Mouse (Mus musculus) lung, postnatal 14 days (tissue): Measurements from ENCODE around the gene Cep135.

Experiments
- DNase-seq: peaks from one replicate; pipeline ENCODE4 v3.0.0; 2021

Cep135 gene

DNA sequence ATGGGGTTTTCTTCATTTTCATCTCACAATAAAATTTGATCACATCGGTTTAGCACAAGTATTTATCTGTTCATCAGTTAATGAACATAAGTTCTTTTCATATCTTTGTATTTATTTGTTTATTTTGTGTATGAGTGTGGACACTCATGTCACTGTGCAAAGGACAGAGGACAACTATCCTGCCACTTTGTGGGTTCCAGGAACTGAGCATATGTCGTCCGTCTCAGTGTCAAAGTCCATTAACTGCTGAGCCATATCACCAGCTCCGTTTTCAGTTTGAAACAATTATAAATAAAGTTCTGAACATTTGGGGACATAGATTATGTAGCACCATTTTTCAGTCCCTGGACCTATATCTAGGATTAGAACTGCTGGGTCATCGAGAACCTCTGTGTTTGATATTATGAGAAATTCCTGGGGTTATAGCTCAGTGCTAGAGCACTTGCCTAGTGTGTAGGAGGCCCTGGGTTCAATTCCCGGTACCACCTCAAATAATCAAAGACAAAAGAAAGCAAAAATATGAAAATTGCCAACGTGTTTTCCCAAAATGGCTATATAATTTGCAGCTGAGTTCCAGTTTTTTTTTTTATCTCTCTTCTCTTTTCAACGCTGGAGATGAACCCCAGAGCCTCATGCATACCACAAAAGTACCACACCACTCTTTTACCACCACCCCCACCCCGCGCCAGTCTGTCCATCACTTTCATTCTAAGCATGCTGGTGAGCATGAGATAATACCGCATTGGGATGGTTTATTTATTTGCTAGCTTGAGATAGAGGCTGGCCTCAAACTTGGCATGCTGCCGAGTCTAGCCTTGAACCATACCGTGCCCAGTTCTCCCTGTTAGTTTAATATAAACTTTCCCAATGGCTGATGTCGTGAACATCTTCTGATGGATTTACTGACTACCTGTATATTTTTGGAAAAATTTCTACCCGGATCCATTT is 96.4 kb downstream of the Cep135 start:
- no peak for DNase-seq

DNA sequence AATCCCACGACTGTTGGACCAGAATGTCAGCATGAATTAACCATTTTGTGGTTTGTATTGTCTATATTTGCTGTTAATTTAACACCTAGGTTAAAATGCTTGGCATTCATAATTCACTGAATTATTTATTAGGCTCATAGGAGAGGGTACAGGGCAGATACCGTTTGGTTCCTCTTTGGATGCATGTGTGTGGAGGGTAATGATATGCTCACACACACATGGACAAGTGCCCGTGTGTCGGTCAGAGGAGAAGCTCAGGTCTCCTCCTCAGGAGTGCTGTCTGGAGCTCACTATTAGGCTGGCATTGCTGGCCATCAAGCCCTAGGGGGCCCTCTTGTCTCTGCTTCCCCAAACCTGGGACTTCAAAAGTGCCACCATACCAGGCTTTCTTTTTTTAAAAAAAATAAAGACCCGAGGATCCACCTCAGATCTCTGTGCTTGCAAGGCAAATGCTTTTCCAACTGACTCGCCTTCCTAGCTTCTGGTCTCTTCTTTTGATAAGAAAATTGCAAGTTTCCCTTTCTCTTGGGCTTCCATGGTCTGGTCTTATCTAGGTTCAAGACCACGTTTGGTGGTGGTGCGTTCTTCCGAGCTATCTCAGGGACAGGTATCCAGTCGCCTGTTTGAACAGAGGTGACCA is 99.6 kb downstream of the Cep135 start:
- DNase-seq = no peak

DNA sequence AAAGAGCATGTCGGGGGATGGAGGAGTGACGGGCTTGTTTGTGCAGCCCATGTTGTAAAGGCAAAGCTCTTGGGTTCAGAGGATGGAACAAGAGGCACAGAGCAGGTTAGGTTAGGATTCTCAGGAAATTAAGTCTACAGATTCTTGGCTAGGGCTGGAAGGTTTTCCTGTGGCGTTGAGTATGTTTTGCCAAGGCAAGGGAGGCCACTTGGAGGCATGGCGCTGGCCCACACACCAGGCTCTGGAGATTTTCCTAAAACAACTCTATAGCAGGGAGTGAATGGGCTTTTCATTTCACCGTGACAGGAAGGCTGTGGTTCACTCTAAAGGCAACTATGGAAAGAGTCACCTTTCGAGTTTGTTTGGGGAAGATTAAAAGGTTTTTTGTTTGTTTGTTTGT is 100.1 kb downstream of the Cep135 start:
- DNase-seq = no peak

DNA sequence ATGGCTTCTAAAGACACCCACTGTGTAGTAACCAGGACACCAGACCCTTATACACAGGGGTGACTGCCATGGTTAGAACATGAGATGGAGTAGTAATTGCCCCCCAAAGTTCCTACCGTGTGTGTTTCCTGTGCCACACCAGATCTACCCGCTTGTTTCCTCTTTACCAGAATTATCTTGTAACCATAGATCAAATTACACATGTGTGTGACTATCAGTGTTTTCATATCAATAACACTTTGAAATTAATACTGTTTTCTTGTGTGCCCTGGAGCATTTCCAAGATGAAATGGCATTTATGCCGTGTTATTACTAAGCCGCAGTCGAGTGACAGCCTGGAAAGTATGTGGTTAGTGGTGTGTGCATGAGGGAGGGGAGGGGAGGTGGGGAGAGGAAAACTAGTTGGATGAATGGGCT is 101.7 kb downstream of the Cep135 start:
- DNase-seq = no peak

DNA sequence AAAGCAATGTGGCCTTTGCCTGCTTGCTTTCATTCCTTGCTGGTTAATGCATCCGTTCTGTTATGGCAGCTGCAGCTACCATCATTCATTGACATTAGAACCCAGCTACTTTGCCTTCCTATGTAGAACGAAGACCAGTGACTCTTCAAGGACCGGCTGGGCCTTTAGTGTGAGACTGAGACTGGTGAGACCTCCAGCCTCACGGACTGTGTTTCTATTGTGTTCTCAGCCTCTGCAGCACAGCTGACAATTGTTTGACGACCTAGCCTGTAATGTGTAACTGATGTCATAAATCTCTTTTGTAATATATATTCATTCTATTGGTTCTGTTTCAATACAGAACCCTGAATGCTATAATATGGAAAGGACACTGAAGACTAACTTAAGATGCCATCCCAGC is 102.8 kb downstream of the Cep135 start:
- no peak for DNase-seq

DNA sequence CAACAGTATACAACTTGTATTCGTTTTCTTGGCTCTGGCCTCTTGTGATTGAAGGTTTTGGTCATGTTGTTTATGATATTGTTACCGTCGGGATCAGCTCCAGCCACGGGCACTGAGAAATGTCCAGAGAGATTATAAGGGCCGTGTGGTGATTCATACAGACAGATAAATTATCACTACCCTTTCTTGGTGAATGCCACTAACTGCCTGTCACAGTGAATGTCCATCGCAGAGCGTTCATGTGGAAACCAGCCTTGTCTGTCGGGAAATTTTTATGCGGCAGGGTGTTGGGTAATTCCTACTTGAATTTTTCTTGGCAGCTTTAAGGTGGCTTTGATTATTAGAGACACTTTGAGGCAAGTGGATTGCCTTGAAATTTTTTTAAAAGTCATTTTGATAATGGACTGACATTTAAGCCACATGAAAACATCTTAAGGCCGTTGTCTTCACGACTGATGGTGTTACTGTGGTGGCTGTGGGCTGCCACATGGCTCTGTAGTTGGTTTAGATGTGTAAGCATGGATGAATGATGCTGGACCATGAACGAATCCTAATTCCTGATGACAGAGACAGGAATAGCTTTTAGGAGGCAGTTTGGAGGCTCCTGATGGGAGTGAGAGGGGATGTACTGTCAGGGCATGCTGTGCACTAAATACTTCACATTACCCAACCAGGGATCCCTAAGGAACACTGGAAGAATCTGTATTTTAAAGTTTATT is 103.4 kb downstream of the Cep135 start:
- no peak for DNase-seq
